Mouse (Mus musculus) limb, embryonic 11.5 days (tissue): Measurements from ENCODE around the gene Med28. TPM values are rescaled to one million over a fixed set of nuclear protein-coding genes. Genes with fewer than 3 reads are reported as not detected.

Experiments
- ATAC-seq: fragments of 200-750 bp; cut with Nextera tagmentation; 2 replicates; pipeline ENCODE4 v1.8.0; 2017; ENCODE audit warnings: low read depth; ENCODE audit not compliant: insufficient number of reproducible peaks, low FRiP score, low TSS enrichment
- DNase-seq: peaks from one replicate; pipeline ENCODE4 v3.0.0-alpha.2; 2015; ENCODE audit warnings: low spot score
- H3K27ac ChIP-seq: fragments of 300-500 bp; sonication (generic); replicated peaks from 2 replicates; pipeline ENCODE4 v1.5.1; 2014; ENCODE audit warnings: low read depth, mild to moderate bottlenecking, low read length
- H3K27me3 ChIP-seq: fragments of 300-500 bp; sonication (generic); 2 replicates; pipeline ENCODE4 v1.6.1; 2014; ENCODE audit warnings: mild to moderate bottlenecking, low read length, mixed read lengths; ENCODE audit not compliant: control insufficient read depth, insufficient read depth
- H3K36me3 ChIP-seq: fragments of 300-500 bp; sonication (generic); 2 replicates; pipeline ENCODE4 v1.6.1; 2014; ENCODE audit warnings: mild to moderate bottlenecking, low read length, moderate library complexity, mixed read lengths; ENCODE audit not compliant: control insufficient read depth, insufficient read depth
- H3K4me1 ChIP-seq: fragments of 300-500 bp; sonication (generic); 2 replicates; pipeline ENCODE4 v1.6.1; 2014; ENCODE audit warnings: low read length, mixed read lengths; ENCODE audit not compliant: control insufficient read depth, insufficient read depth
- H3K4me2 ChIP-seq: fragments of 300-500 bp; sonication (generic); 2 replicates; pipeline ENCODE4 v1.6.1; 2014; ENCODE audit warnings: low read depth, mild to moderate bottlenecking, moderate library complexity; ENCODE audit not compliant: severe bottlenecking
- H3K4me3 ChIP-seq: fragments of 300-500 bp; sonication (generic); 2 replicates; pipeline ENCODE4 v1.5.1; 2014; ENCODE audit warnings: low read depth, low read length
- H3K9ac ChIP-seq: fragments of 300-500 bp; sonication (generic); 2 replicates; pipeline ENCODE4 v1.6.1; 2014; ENCODE audit warnings: mild to moderate bottlenecking, low read length
- H3K9me3 ChIP-seq: fragments of 300-500 bp; sonication (generic); 2 replicates; pipeline ENCODE4 v1.6.1; 2016; ENCODE audit warnings: low read length; ENCODE audit not compliant: control insufficient read depth
- WGBS: fragments of 180-500 bp; shearing (Covaris S2); extraction: QIAGEN DNeasy Blood & Tissue Kit; methylation state at CpG from one replicate; pipeline ENCODE4 v1.1.7; 2014; 5-methylcytosine and 5-hydroxymethylcytosine counted together
- polyA plus RNA-seq: library from polyadenylated mRNA; unstranded; fragments of >200 nt; fragmentation: Nextera tagmentation; extraction: Ambion mirVana; gene quantifications from 2 replicates; pipeline ENCODE4 v1.2.1, GENCODE M21; 2014

The Med28 gene
- polyA plus RNA-seq, 1 experiment from 2014 or later = 312 TPM

GRCm38 (mm10) chr5:45480066-45480465 is 40.0 kb upstream of the Med28 start:
- no peak for DNase-seq
- no peak for ATAC-seq
- no peak overlapping the region for H3K4me2 ChIP-seq
- H3K36me3 ChIP-seq = no peaks in the 10 kb centered on the region
- no peaks in the 10 kb centered on the region for H3K9me3 ChIP-seq
- H3K4me1 ChIP-seq = no peaks in the 10 kb centered on the region
- no peaks in the 10 kb centered on the region for H3K27me3 ChIP-seq
- no peak overlapping the region for H3K27ac ChIP-seq
- 88% methylated on average over 1 of the region's 1 CpGs for WGBS
- no peak overlapping the region for H3K4me3 ChIP-seq
- H3K9ac ChIP-seq = no peak overlapping the region

GRCm38 (mm10) chr5:45481125-45481524 is 38.9 kb upstream of the Med28 start:
- H3K27ac ChIP-seq = no peak overlapping the region
- H3K4me1 ChIP-seq = no peaks in the 10 kb centered on the region
- H3K9ac ChIP-seq = no peak overlapping the region
- H3K36me3 ChIP-seq = no peaks in the 10 kb centered on the region
- no peak for DNase-seq
- H3K27me3 ChIP-seq = no peaks in the 10 kb centered on the region
- H3K4me2 ChIP-seq = no peak overlapping the region
- no peaks in the 10 kb centered on the region for H3K9me3 ChIP-seq
- no peak for ATAC-seq
- 85% methylated on average over 2 of the region's 2 CpGs for WGBS
- no peak overlapping the region for H3K4me3 ChIP-seq

- no peak overlapping the region for H3K4me2 ChIP-seq
- no peaks in the 10 kb centered on the region for H3K36me3 ChIP-seq
- ATAC-seq (no peak), DNase-seq (no peak)
- no peak overlapping the region for H3K27ac ChIP-seq
- no peaks in the 10 kb centered on the region for H3K4me1 ChIP-seq
- H3K9me3 ChIP-seq = no peaks in the 10 kb centered on the region
- no peaks in the 10 kb centered on the region for H3K27me3 ChIP-seq
- H3K4me3 ChIP-seq = no peak overlapping the region
- no peak overlapping the region for H3K9ac ChIP-seq
- 85% methylated on average over 3 of the region's 3 CpGs for WGBS
Observed at GRCm38 (mm10) chr5:45482607-45483006, 37.4 kb upstream of the Med28 start.

- no peaks in the 10 kb centered on the region for H3K36me3 ChIP-seq
- H3K9me3 ChIP-seq = no peaks in the 10 kb centered on the region
- no peaks in the 10 kb centered on the region for H3K4me1 ChIP-seq
- H3K4me2 ChIP-seq = no peak overlapping the region
- no peak overlapping the region for H3K4me3 ChIP-seq
- no peak overlapping the region for H3K9ac ChIP-seq
- DNase-seq = no peak
- WGBS = 81% methylated on average over 1 of the region's 1 CpGs
- no peaks in the 10 kb centered on the region for H3K27me3 ChIP-seq
- no peak overlapping the region for H3K27ac ChIP-seq
- ATAC-seq = no peak
Observed at GRCm38 (mm10) chr5:45483654-45484053, 36.4 kb upstream of the Med28 start.

- H3K36me3 ChIP-seq = no peaks in the 10 kb centered on the region; the same call in 1 of the 2 replicates
- no peak overlapping the region for H3K27ac ChIP-seq
- no peaks in the 10 kb centered on the region for H3K9me3 ChIP-seq
- no peaks in the 10 kb centered on the region for H3K27me3 ChIP-seq
- H3K4me3 ChIP-seq = no peak overlapping the region
- no peak overlapping the region for H3K9ac ChIP-seq
- DNase-seq (no peak), ATAC-seq (no peak)
- WGBS = 60% methylated on average over 4 of the region's 4 CpGs
- H3K4me1 ChIP-seq = peaks cover 5% of the 10 kb centered on the region; the same call in 1 of the 2 replicates
- no peak overlapping the region for H3K4me2 ChIP-seq
Observed at GRCm38 (mm10) chr5:45491776-45492175, 28.3 kb upstream of the Med28 start.

- WGBS = under 1% methylated on average over 77 of the region's 78 CpGs
- H3K27me3 ChIP-seq = no peaks in the 10 kb centered on the region
- peak within 1 kb of the TSS; percentile 69 for H3K4me2 ChIP-seq
- H3K27ac ChIP-seq = no peak within 1 kb of the TSS
- H3K4me1 ChIP-seq = peaks cover 5% of the 10 kb centered on the region; the same call in 1 of the 2 replicates
- no peaks in the 10 kb centered on the region for H3K9me3 ChIP-seq
- DNase-seq = peak; percentile 99
- peak; percentile 95 for ATAC-seq
- H3K36me3 ChIP-seq = no peaks in the 10 kb centered on the region; the same call in 1 of the 2 replicates
- peak within 1 kb of the TSS; percentile 62 for H3K4me3 ChIP-seq
- H3K9ac ChIP-seq = peak within 1 kb of the TSS; percentile 84
Observed at GRCm38 (mm10) chr5:45493191-45494092, 26.6 kb upstream of the Med28 start, which contains the start of gene Lap3. TSS of gene Lap3 (plus strand) at chr5:45493374.

GRCm38 (mm10) chr5:45494093-45494755 is 25.8 kb upstream of the Med28 start:
- no peak for ATAC-seq
- 47% methylated on average over 9 of the region's 9 CpGs for WGBS
- peak overlapping the region; percentile 84; the same call in 1 of the 2 replicates for H3K9ac ChIP-seq
- DNase-seq = no peak
- H3K36me3 ChIP-seq = no peaks in the 10 kb centered on the region; the same call in 1 of the 2 replicates
- H3K27ac ChIP-seq = no peak overlapping the region
- peak overlapping the region; percentile 69 for H3K4me2 ChIP-seq
- H3K27me3 ChIP-seq = no peaks in the 10 kb centered on the region
- peak overlapping the region; percentile 62 for H3K4me3 ChIP-seq
- peaks cover 5% of the 10 kb centered on the region; the same call in 1 of the 2 replicates for H3K4me1 ChIP-seq
- H3K9me3 ChIP-seq = no peaks in the 10 kb centered on the region

- peaks cover 5% of the 10 kb centered on the region; the same call in 1 of the 2 replicates for H3K4me1 ChIP-seq
- H3K9me3 ChIP-seq = no peaks in the 10 kb centered on the region
- H3K9ac ChIP-seq = no peak overlapping the region
- no peak overlapping the region for H3K4me2 ChIP-seq
- WGBS = 97% methylated on average over 3 of the region's 3 CpGs
- H3K27ac ChIP-seq = no peak overlapping the region
- DNase-seq = no peak
- no peaks in the 10 kb centered on the region for H3K27me3 ChIP-seq
- no peaks in the 10 kb centered on the region; the same call in 1 of the 2 replicates for H3K36me3 ChIP-seq
- no peak overlapping the region for H3K4me3 ChIP-seq
- ATAC-seq = no peak
Observed at GRCm38 (mm10) chr5:45495429-45495975, 24.5 kb upstream of the Med28 start.
